Mouse (Mus musculus): ENCODE data around the gene Rps21.

DNA sequence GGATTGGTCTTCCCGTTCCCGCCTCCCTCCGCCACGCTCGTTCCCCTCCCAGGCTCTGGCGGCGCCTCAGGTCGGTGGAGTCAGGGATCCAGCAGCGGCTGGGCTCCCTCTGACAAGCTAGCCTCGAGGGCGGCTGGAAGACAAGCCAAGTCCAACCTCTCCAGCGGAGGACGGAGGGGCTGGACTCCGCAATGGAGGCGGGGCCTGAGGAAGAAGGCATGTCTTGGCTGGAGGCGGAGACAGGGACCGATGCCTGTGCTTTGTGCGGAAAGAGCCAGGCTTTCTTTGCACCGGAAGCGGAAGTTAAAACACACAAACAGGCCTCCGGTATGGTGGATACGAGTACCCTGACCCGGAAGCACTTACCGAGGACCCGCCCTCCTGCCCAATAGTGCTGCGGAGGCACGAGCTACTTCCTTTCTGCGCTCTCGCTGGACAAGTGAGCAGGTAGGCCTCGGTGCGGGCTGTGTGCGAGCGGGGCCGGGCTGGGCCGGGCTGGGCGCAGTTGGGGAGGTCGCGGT is at the start of gene Rps21:
- TF ChIP-seq POLR2A (IDR thresholded peaks at IDR 0.05; ENCODE audit: extremely low read depth, insufficient read depth, low read length) (peak; percentile 94), CTCF (IDR thresholded peaks at IDR 0.05; ENCODE audit: low read depth, low read length) (no peak)
